Mouse (Mus musculus) myocyte (in vitro differentiated cells): Measurements from ENCODE around the gene Shbg. TPM values are rescaled to one million over a fixed set of nuclear protein-coding genes. Genes with fewer than 3 reads are reported as not detected.

Source experiments
- H3K27me3 ChIP-seq: one replicate; pipeline ENCODE4 v1.6.1; 2011; ENCODE audit not compliant: control insufficient read depth, insufficient read depth, insufficient read length
- H3K36me3 ChIP-seq: one replicate; pipeline ENCODE4 v1.6.1; 2011; ENCODE audit not compliant: control insufficient read depth, insufficient read depth
- H3K4me2 ChIP-seq: one replicate; pipeline ENCODE4 v1.6.1; 2011; ENCODE audit warnings: low read depth, control low read depth
- H3K4me3 ChIP-seq: one replicate; pipeline ENCODE4 v1.5.1; 2011; ENCODE audit warnings: mild to moderate bottlenecking, control low read depth, moderate library complexity
- H3K79me2 ChIP-seq: one replicate; pipeline ENCODE4 v1.6.1; 2011; ENCODE audit not compliant: control insufficient read depth, insufficient read depth
- H3ac ChIP-seq: one replicate; pipeline ENCODE4 v1.6.1; 2011; ENCODE audit not compliant: control insufficient read depth, insufficient read length
- CEBPB ChIP-seq: IDR thresholded peaks from 2 replicates; pipeline ENCODE4 v1.6.1; 2011; ENCODE audit warnings: mild to moderate bottlenecking, moderate library complexity; ENCODE audit not compliant: poor library complexity, insufficient read depth, severe bottlenecking
- E2F4 ChIP-seq: IDR thresholded peaks from one replicate; pipeline ENCODE4 v1.6.1; 2011; ENCODE audit warnings: mild to moderate bottlenecking, control low read depth, moderate library complexity; ENCODE audit not compliant: insufficient read depth
- MAX ChIP-seq: IDR thresholded peaks from one replicate; pipeline ENCODE4 v1.6.1; 2011; ENCODE audit warnings: low read depth, mild to moderate bottlenecking, control low read depth
- MYOD1 ChIP-seq, 3 experiments: IDR thresholded peaks; one replicate each; pipeline ENCODE4 v1.6.1; 2011; ENCODE audit warnings: control low read depth in 2 of 3, low read depth in 2 of 3, mild to moderate bottlenecking in 2 of 3, moderate library complexity in 1 of 3; ENCODE audit not compliant: insufficient read length in 2 of 3, control insufficient read depth in 1 of 3
- MYOG ChIP-seq, 3 experiments: IDR thresholded peaks; one replicate each; pipeline ENCODE4 v1.6.1; 2011; ENCODE audit warnings: control low read depth in 2 of 3, low read depth in 2 of 3, mild to moderate bottlenecking in 2 of 3; ENCODE audit not compliant: insufficient read length in 2 of 3, control insufficient read depth in 1 of 3, insufficient read depth in 1 of 3
- POLR2A ChIP-seq: IDR thresholded peaks from one replicate; pipeline ENCODE4 v1.6.1; 2011; ENCODE audit warnings: low read depth, mild to moderate bottlenecking, control low read depth, moderate library complexity; ENCODE audit not compliant: insufficient read length
- POLR2AphosphoS2 ChIP-seq: IDR thresholded peaks from one replicate; pipeline ENCODE4 v1.6.1; 2011; ENCODE audit warnings: low read depth, control low read depth; ENCODE audit not compliant: insufficient read length
- REST ChIP-seq: IDR thresholded peaks from one replicate; pipeline ENCODE4 v1.6.1; 2011; ENCODE audit warnings: mild to moderate bottlenecking, control low read depth, moderate library complexity; ENCODE audit not compliant: insufficient read depth, insufficient read length
- SRF ChIP-seq: IDR thresholded peaks from one replicate; pipeline ENCODE4 v1.6.1; 2011; ENCODE audit warnings: low read depth; ENCODE audit not compliant: control insufficient read depth, insufficient read length
- TCF12 ChIP-seq: IDR thresholded peaks from one replicate; pipeline ENCODE4 v1.6.1; 2011; ENCODE audit warnings: mild to moderate bottlenecking, control low read depth; ENCODE audit not compliant: poor library complexity, insufficient read depth, severe bottlenecking
- TCF3 ChIP-seq: IDR thresholded peaks from one replicate; pipeline ENCODE4 v1.6.1; 2011; ENCODE audit warnings: low read depth, control low read depth; ENCODE audit not compliant: insufficient read length
- USF1 ChIP-seq: IDR thresholded peaks from one replicate; pipeline ENCODE4 v1.6.1; 2011; ENCODE audit warnings: low read depth, mild to moderate bottlenecking, control low read depth, moderate library complexity
- polyA plus RNA-seq: library from polyadenylated mRNA; unstranded; fragments of >200 nt; fragmentation: generic; extraction: Trizol; gene quantifications from one replicate; pipeline ENCODE4 v1.2.1, GENCODE M21; 2012; ENCODE audit warnings: missing spikeins

The Shbg gene
- polyA plus RNA-seq, 1 experiment = 0.05 TPM

DNA sequence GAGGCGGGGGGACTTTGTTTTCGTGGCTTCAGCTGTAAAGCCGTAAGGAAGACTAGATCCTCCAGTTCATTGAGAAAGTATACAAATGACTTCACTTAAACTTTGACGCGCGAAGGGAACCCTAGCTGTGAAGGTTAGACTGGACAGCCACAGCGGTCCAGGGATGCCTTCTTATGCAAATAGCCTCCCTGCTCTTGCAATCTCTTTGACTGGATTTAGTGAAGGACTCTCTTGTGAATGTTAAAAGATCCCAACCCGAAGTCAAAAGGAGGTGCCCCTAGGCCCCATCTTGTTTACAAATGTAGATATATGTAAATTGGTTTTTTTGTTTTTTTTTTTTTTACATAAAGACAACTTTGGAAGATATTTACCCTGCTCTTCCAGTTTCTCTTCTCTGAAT lies 35.9 kb downstream of the Shbg start:
- H3K4me3 ChIP-seq = peak overlapping the region; percentile 99
- TF ChIP-seq TCF3 = no peak
- TF ChIP-seq E2F4 = no peak
- no peaks in the 10 kb centered on the region for H3K27me3 ChIP-seq
- H3ac ChIP-seq = no peak overlapping the region
- peaks cover 80% of the 10 kb centered on the region for H3K79me2 ChIP-seq
- peak overlapping the region; percentile 94 for H3K4me2 ChIP-seq
- H3K36me3 ChIP-seq = no peaks in the 10 kb centered on the region

DNA sequence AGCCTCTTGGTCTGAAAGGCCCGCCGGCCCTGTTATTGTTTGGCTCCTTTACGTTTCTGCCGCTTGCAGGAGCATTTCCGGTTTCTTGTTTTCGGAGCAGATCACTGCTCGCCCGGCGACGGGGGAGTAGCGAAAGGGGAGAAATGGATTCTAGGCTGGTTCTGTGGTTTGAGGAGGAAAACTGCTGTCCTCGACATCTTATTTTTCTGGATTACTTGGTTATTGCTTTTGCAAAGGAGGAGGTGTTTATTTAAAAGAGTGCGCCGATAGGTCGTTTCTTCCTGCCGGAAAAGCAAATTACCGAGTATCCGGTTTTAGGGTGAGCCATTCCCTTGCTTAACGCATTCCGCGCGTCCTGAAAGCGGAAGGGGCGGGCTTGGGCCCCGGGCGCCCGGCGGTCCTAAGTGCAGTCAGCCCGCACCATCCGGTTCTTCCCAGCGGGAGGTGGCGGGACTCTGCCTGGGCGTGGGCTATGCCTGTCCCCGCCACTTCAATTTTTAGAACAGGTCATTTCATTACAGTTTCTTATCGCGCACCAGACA lies 36.5 kb downstream of the Shbg start:
- peaks cover 83% of the 10 kb centered on the region for H3K79me2 ChIP-seq
- H3K27me3 ChIP-seq = no peaks in the 10 kb centered on the region
- peak overlapping the region; percentile 99 for H3K4me3 ChIP-seq
- H3K4me2 ChIP-seq = peak overlapping the region; percentile 94
- H3ac ChIP-seq = peak overlapping the region; percentile 79
- no peaks in the 10 kb centered on the region for H3K36me3 ChIP-seq
- TF ChIP-seq POLR2AphosphoS2 (peak; percentile 40), E2F4 (peak; percentile 36), MYOG (IDR thresholded peaks at IDR 0.05; ENCODE audit: control insufficient read depth in 1 of 3, insufficient read depth in 1 of 3, insufficient read length in 2 of 3, low read depth in 2 of 3) (peak in 1 of 3 experiments; percentile 20), REST (no peak), POLR2A (peak; percentile 68), CEBPB (0 out of 2 replicates have a peak, but pooled peaks have one; percentile 10)

GRCm38 (mm10) chr11:69580572-69581146 lies 37.0 kb downstream of the Shbg start:
- Histone ChIP-seq H3K79me2 (peaks cover 82% of the 10 kb centered on the region), H3K36me3 (no peaks in the 10 kb centered on the region), H3K4me3 (peak overlapping the region; percentile 99), H3K27me3 (no peaks in the 10 kb centered on the region), H3K4me2 (peak overlapping the region; percentile 88), H3ac (peak overlapping the region; percentile 79)
- TF ChIP-seq MYOG (IDR thresholded peaks at IDR 0.05; ENCODE audit: control insufficient read depth in 1 of 3, insufficient read depth in 1 of 3, insufficient read length in 2 of 3, low read depth in 2 of 3) = no peak
- TF ChIP-seq USF1 = no peak
- TF ChIP-seq MAX = no peak
- no peak for TF ChIP-seq SRF
- no peak for TF ChIP-seq TCF3
- no peak for TF ChIP-seq MYOD1 (IDR thresholded peaks at IDR 0.05; ENCODE audit: control insufficient read depth in 1 of 3, insufficient read length in 2 of 3, low read depth in 2 of 3)
- TF ChIP-seq POLR2AphosphoS2 = no peak
- no peak for TF ChIP-seq CEBPB
- no peak for TF ChIP-seq POLR2A
- no peak for TF ChIP-seq TCF12
- no peak for TF ChIP-seq E2F4

DNA sequence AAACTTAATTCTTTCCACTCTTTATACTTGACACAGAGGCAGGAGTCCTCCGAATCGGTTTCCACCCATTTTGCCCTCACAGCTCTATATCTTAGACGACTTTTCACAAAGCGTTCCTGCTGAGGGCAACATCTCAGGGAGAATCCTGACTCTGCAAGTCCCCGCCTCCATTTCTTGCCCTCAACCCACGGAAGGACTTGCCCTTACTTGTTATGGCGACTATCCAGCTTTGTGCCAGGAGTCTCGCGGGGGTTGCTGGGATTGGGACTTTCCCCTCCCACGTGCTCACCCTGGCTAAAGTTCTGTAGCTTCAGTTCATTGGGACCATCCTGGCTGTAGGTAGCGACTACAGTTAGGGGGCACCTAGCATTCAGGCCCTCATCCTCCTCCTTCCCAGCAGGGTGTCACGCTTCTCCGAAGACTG lies 37.6 kb downstream of the Shbg start, which contains the start of the genes Wrap53 and Trp53:
Gene Wrap53 (minus strand): TSS at position 165 of the 424 bp plus-strand sequence.
Gene Trp53 (plus strand): TSS at position 269 of the 424 bp plus-strand sequence.
- H3K36me3 ChIP-seq = no peaks in the 10 kb centered on the region
- H3K4me2 ChIP-seq = peak within 1 kb of the TSS; percentile 97
- H3K4me3 ChIP-seq = peak within 1 kb of the TSS; percentile 99
- H3ac ChIP-seq = peak within 1 kb of the TSS; percentile 79
- no peak for TF ChIP-seq CEBPB
- peak; percentile 22 for TF ChIP-seq SRF
- peak; percentile 66 for TF ChIP-seq POLR2AphosphoS2
- TF ChIP-seq USF1 = peak; percentile 90
- no peak for TF ChIP-seq REST
- TF ChIP-seq TCF12 = no peak
- no peak for TF ChIP-seq MYOD1 (IDR thresholded peaks at IDR 0.05; ENCODE audit: control insufficient read depth in 1 of 3, insufficient read length in 2 of 3, low read depth in 2 of 3)
- peak; percentile 69 for TF ChIP-seq POLR2A
- peak; percentile 93 for TF ChIP-seq MAX
- TF ChIP-seq MYOG (IDR thresholded peaks at IDR 0.05; ENCODE audit: control insufficient read depth in 1 of 3, insufficient read depth in 1 of 3, insufficient read length in 2 of 3, low read depth in 2 of 3) = no peak
- no peak for TF ChIP-seq E2F4
- no peak for TF ChIP-seq TCF3
- H3K79me2 ChIP-seq = peaks cover 78% of the 10 kb centered on the region
- no peaks in the 10 kb centered on the region for H3K27me3 ChIP-seq
